Mouse (Mus musculus): ENCODE measurements at regions not wholly inside any gene's neighbourhood (a gene's known extent, or its start where the extent isn't known, plus 50 kb on each side); places are given as distances from the start of the nearest gene placed in this dataset.

- H3K4me1 ChIP-seq (ENCODE audit: control insufficient read depth, insufficient read depth, low read length) = peaks cover 15% of the 10 kb centered on the region
- H3K27ac ChIP-seq (ENCODE audit: low read depth, low read length) = no peak overlapping the region
- H3K36me3 ChIP-seq (ENCODE audit: control insufficient read depth, insufficient read depth, low read length) = no peaks in the 10 kb centered on the region
- H3K4me3 ChIP-seq (ENCODE audit: low read length) = no peak overlapping the region
- 95% methylated on average over 4 of the region's 4 CpGs for WGBS
- no peaks in the 10 kb centered on the region for H3K27me3 ChIP-seq (ENCODE audit: control insufficient read depth, insufficient read depth, low read length)
- no peak for ATAC-seq (ENCODE audit: low FRiP score, low TSS enrichment)
- no peak overlapping the region for H3K4me2 ChIP-seq (replicated peaks; ENCODE audit: low read depth, low read length)
- no peak overlapping the region for H3K9ac ChIP-seq (ENCODE audit: low read depth, low read length)
- no peaks in the 10 kb centered on the region for H3K9me3 ChIP-seq (ENCODE audit: control insufficient read depth, low read length)
Measured at GRCm38 (mm10) chr10:43749496-43750110, 151.9 kb downstream of the Qrsl1 start.

- ATAC-seq (ENCODE audit: low FRiP score, low TSS enrichment) = no peak
- H3K9ac ChIP-seq (ENCODE audit: low read depth, low read length) = no peak overlapping the region
- no peaks in the 10 kb centered on the region for H3K9me3 ChIP-seq (ENCODE audit: control insufficient read depth, low read length)
- no peaks in the 10 kb centered on the region for H3K27me3 ChIP-seq (ENCODE audit: control insufficient read depth, insufficient read depth, low read length)
- no peak overlapping the region for H3K4me2 ChIP-seq (replicated peaks; ENCODE audit: low read depth, low read length)
- no peak overlapping the region for H3K27ac ChIP-seq (ENCODE audit: low read depth, low read length)
- WGBS = 81% methylated on average over 6 of the region's 6 CpGs
- no peaks in the 10 kb centered on the region for H3K36me3 ChIP-seq (ENCODE audit: control insufficient read depth, insufficient read depth, low read length)
- H3K4me1 ChIP-seq (ENCODE audit: control insufficient read depth, insufficient read depth, low read length) = peaks cover 15% of the 10 kb centered on the region
- no peak overlapping the region for H3K4me3 ChIP-seq (ENCODE audit: low read length)
Measured at GRCm38 (mm10) chr10:43750401-43750800, 151.1 kb downstream of the Qrsl1 start.

- WGBS = 70% methylated on average over 10 of the region's 10 CpGs
- no peaks in the 10 kb centered on the region for H3K27me3 ChIP-seq (ENCODE audit: control insufficient read depth, insufficient read depth, low read length)
- no peaks in the 10 kb centered on the region for H3K9me3 ChIP-seq (ENCODE audit: control insufficient read depth, low read length)
- no peak overlapping the region for H3K4me3 ChIP-seq (ENCODE audit: low read length)
- ATAC-seq (ENCODE audit: low FRiP score, low TSS enrichment) = peak; percentile 59; the same call in 1 of the 2 replicates
- no peak overlapping the region for H3K27ac ChIP-seq (ENCODE audit: low read depth, low read length)
- H3K36me3 ChIP-seq (ENCODE audit: control insufficient read depth, insufficient read depth, low read length) = no peaks in the 10 kb centered on the region
- no peak overlapping the region for H3K4me2 ChIP-seq (replicated peaks; ENCODE audit: low read depth, low read length)
- no peak overlapping the region for H3K9ac ChIP-seq (ENCODE audit: low read depth, low read length)
- H3K4me1 ChIP-seq (ENCODE audit: control insufficient read depth, insufficient read depth, low read length) = peaks cover 15% of the 10 kb centered on the region
Measured at GRCm38 (mm10) chr10:43750854-43751253, 150.7 kb downstream of the Qrsl1 start.

GRCm38 (mm10) chr10:43751881-43752675 is 149.5 kb downstream of the Qrsl1 start:
- Histone ChIP-seq H3K27ac (ENCODE audit: low read depth, low read length) (peak overlapping the region; percentile 42; the same call in 1 of the 2 replicates), H3K9me3 (ENCODE audit: control insufficient read depth, low read length) (no peaks in the 10 kb centered on the region), H3K4me1 (ENCODE audit: control insufficient read depth, insufficient read depth, low read length) (peaks cover 15% of the 10 kb centered on the region), H3K36me3 (ENCODE audit: control insufficient read depth, insufficient read depth, low read length) (no peaks in the 10 kb centered on the region), H3K4me2 (replicated peaks; ENCODE audit: low read depth, low read length) (no peak overlapping the region), H3K4me3 (ENCODE audit: low read length) (no peak overlapping the region), H3K27me3 (ENCODE audit: control insufficient read depth, insufficient read depth, low read length) (no peaks in the 10 kb centered on the region), H3K9ac (ENCODE audit: low read depth, low read length) (no peak overlapping the region)
- WGBS = 45% methylated on average over 5 of the region's 5 CpGs
- ATAC-seq (ENCODE audit: low FRiP score, low TSS enrichment) = peak; percentile 91

GRCm38 (mm10) chr10:43756881-43757565 is 144.5 kb downstream of the Qrsl1 start:
- Histone ChIP-seq H3K9me3 (ENCODE audit: control insufficient read depth, low read length) (no peaks in the 10 kb centered on the region), H3K4me1 (ENCODE audit: control insufficient read depth, insufficient read depth, low read length) (peaks cover 16% of the 10 kb centered on the region), H3K27me3 (ENCODE audit: control insufficient read depth, insufficient read depth, low read length) (no peaks in the 10 kb centered on the region), H3K36me3 (ENCODE audit: control insufficient read depth, insufficient read depth, low read length) (no peaks in the 10 kb centered on the region), H3K4me2 (replicated peaks; ENCODE audit: low read depth, low read length) (no peak overlapping the region), H3K4me3 (ENCODE audit: low read length) (no peak overlapping the region), H3K9ac (ENCODE audit: low read depth, low read length) (no peak overlapping the region), H3K27ac (ENCODE audit: low read depth, low read length) (no peak overlapping the region)
- 51% methylated on average over 6 of the region's 6 CpGs for WGBS
- no peak for ATAC-seq (ENCODE audit: low FRiP score, low TSS enrichment)

- no peaks in the 10 kb centered on the region for H3K9me3 ChIP-seq (ENCODE audit: control insufficient read depth, low read length)
- 66% methylated on average over 9 of the region's 10 CpGs for WGBS
- H3K4me1 ChIP-seq (ENCODE audit: control insufficient read depth, insufficient read depth, low read length) = peaks cover 12% of the 10 kb centered on the region
- H3K27me3 ChIP-seq (ENCODE audit: control insufficient read depth, insufficient read depth, low read length) = no peaks in the 10 kb centered on the region
- no peak overlapping the region for H3K4me2 ChIP-seq (replicated peaks; ENCODE audit: low read depth, low read length)
- no peak overlapping the region for H3K9ac ChIP-seq (ENCODE audit: low read depth, low read length)
- no peak for ATAC-seq (ENCODE audit: low FRiP score, low TSS enrichment)
- no peak overlapping the region for H3K4me3 ChIP-seq (ENCODE audit: low read length)
- no peak overlapping the region for H3K27ac ChIP-seq (ENCODE audit: low read depth, low read length)
- no peaks in the 10 kb centered on the region for H3K36me3 ChIP-seq (ENCODE audit: control insufficient read depth, insufficient read depth, low read length)
Measured at GRCm38 (mm10) chr10:43758124-43759025, 143.2 kb downstream of the Qrsl1 start.

GRCm38 (mm10) chr10:43759186-43759905 is 142.2 kb downstream of the Qrsl1 start:
- WGBS = 47% methylated on average over 14 of the region's 14 CpGs
- no peak overlapping the region for H3K27ac ChIP-seq (ENCODE audit: low read depth, low read length)
- H3K4me1 ChIP-seq (ENCODE audit: control insufficient read depth, insufficient read depth, low read length) = peaks cover 12% of the 10 kb centered on the region
- no peak overlapping the region for H3K4me3 ChIP-seq (ENCODE audit: low read length)
- no peak overlapping the region for H3K9ac ChIP-seq (ENCODE audit: low read depth, low read length)
- no peaks in the 10 kb centered on the region for H3K36me3 ChIP-seq (ENCODE audit: control insufficient read depth, insufficient read depth, low read length)
- ATAC-seq (ENCODE audit: low FRiP score, low TSS enrichment) = no peak; the same call in 1 of the 2 replicates
- no peaks in the 10 kb centered on the region for H3K9me3 ChIP-seq (ENCODE audit: control insufficient read depth, low read length)
- H3K27me3 ChIP-seq (ENCODE audit: control insufficient read depth, insufficient read depth, low read length) = no peaks in the 10 kb centered on the region
- H3K4me2 ChIP-seq (replicated peaks; ENCODE audit: low read depth, low read length) = no peak overlapping the region

- Histone ChIP-seq H3K27ac (ENCODE audit: low read depth, low read length) (no peak overlapping the region), H3K4me1 (ENCODE audit: control insufficient read depth, insufficient read depth, low read length) (peaks cover 12% of the 10 kb centered on the region), H3K9me3 (ENCODE audit: control insufficient read depth, low read length) (no peaks in the 10 kb centered on the region), H3K4me2 (replicated peaks; ENCODE audit: low read depth, low read length) (no peak overlapping the region), H3K9ac (ENCODE audit: low read depth, low read length) (no peak overlapping the region), H3K27me3 (ENCODE audit: control insufficient read depth, insufficient read depth, low read length) (no peaks in the 10 kb centered on the region), H3K36me3 (ENCODE audit: control insufficient read depth, insufficient read depth, low read length) (no peaks in the 10 kb centered on the region), H3K4me3 (ENCODE audit: low read length) (no peak overlapping the region)
- no peak for ATAC-seq (ENCODE audit: low FRiP score, low TSS enrichment)
- WGBS = 93% methylated on average over 5 of the region's 5 CpGs
Measured at GRCm38 (mm10) chr10:43759906-43760281, 141.7 kb downstream of the Qrsl1 start.

All from kidney, embryonic 14.5 days (tissue).